Mouse (Mus musculus): ENCODE measurements around the gene Ltbp1. TPM values are rescaled to one million over a fixed set of nuclear protein-coding genes. Genes with fewer than 3 reads are reported as not detected.

Ltbp1 gene
- total and polyA plus RNA-seq, 3 experiments: 0.01 to 0.04 TPM; not detected in 1

DNA sequence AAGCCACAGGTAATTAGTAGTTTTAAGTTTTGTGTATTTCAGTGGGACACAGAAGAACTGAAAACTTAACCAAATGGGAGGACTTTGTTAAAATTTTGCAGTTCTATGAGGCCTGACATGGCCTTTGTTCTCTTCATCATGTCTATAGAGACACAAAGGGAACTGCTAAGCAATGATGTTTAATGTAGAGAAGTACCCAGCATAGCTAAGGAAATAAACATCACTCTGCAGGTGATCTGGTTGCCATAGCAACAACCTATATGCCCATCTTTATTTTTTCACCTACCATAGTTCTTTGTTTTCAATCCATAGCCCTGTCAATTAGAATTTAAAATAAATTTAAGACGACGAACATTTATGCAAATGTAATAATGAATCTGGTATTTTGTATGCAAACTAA lies 233.3 kb downstream of the Ltbp1 start:
- TF ChIP-seq ZC3H11A (IDR thresholded peaks at IDR 0.05; ENCODE audit: low read depth, low read length): no peak
- no peak for TF ChIP-seq E2F4 (IDR thresholded peaks at IDR 0.05; ENCODE audit: borderline replicate concordance, low read depth, low read length)
- no peak for TF ChIP-seq POLR2A (IDR thresholded peaks at IDR 0.05; ENCODE audit: control insufficient read depth in 1 of 2, insufficient read depth in 1 of 2, low read depth in 1 of 2, low read length in 2 of 2, poor library complexity in 1 of 2)
- Histone ChIP-seq H3K4me3 (ENCODE audit: control insufficient read depth in 1 of 2, insufficient read depth in 1 of 2, low read depth in 2 of 2, low read length in 2 of 2) (no peak overlapping the region), H3K36me3 (ENCODE audit: control insufficient read depth in 1 of 2, insufficient read depth in 2 of 2, low read length in 2 of 2) (no peaks in the 10 kb centered on the region), H3K9ac (ENCODE audit: control insufficient read depth, low read depth, low read length, poor library complexity, severe bottlenecking) (no peak overlapping the region), H3K4me1 (ENCODE audit: control insufficient read depth in 1 of 2, insufficient read depth in 2 of 2, low read length in 2 of 2) (no peaks in the 10 kb centered on the region), H3K27ac (ENCODE audit: control insufficient read depth, low read depth, low read length) (no peak overlapping the region), H3K79me2 (ENCODE audit: control insufficient read depth, insufficient read depth, low read length, poor library complexity) (no peaks in the 10 kb centered on the region), H3K27me3 (ENCODE audit: control insufficient read depth in 1 of 2, insufficient read depth in 2 of 2, low read length in 2 of 2) (peaks cover 0 to 2% of the 10 kb centered on the region in 2 experiments; a peak in 3 of 4 replicates), H3K9me3 (replicated peaks; ENCODE audit: insufficient read depth, low read length) (no peaks in the 10 kb centered on the region)
- DNase-seq (ENCODE audit: low read depth, low spot score): no peak

DNA sequence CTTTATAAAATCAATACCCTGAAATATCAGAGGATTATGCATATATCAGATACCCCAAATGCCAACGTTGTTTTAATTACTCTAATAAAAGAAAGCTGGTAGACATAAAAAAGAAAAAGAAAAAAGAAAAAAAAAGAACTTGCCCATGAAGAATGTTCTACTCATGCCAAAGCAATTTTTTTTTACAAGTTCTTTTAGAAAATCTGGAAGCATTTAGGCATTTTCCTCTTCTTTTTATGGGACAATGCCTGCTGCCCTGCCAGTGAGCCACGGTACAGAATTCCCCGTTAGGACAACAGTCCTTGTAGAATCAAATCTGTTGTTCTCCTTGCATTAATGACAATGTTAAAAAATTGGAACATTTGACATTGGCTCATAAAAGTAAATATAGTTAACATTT lies 234.2 kb downstream of the Ltbp1 start:
- no peaks in the 10 kb centered on the region for H3K9me3 ChIP-seq (replicated peaks; ENCODE audit: insufficient read depth, low read length)
- H3K79me2 ChIP-seq (ENCODE audit: control insufficient read depth, insufficient read depth, low read length, poor library complexity): no peaks in the 10 kb centered on the region
- peaks cover 0 to 1% of the 10 kb centered on the region in 2 experiments; a peak in 3 of 4 replicates for H3K27me3 ChIP-seq (ENCODE audit: control insufficient read depth in 1 of 2, insufficient read depth in 2 of 2, low read length in 2 of 2)
- TF ChIP-seq MYB (IDR thresholded peaks at IDR 0.05; ENCODE audit: low read depth, low read length) (no peak), TCF12 (IDR thresholded peaks at IDR 0.05; ENCODE audit: low read depth, low read length) (no peak), EP300 (IDR thresholded peaks at IDR 0.05; ENCODE audit: low read depth in 1 of 2, low read length in 2 of 2) (no peak), MAFK (IDR thresholded peaks at IDR 0.05; ENCODE audit: borderline replicate concordance, low read depth, low read length) (no peak), GATA1 (IDR thresholded peaks at IDR 0.05; ENCODE audit: low read depth, low read length) (no peak), JUND (IDR thresholded peaks at IDR 0.05; ENCODE audit: low read depth, low read length) (no peak), POLR2AphosphoS2 (IDR thresholded peaks at IDR 0.05; ENCODE audit: low read length) (no peak), MEF2A (IDR thresholded peaks at IDR 0.05; ENCODE audit: extremely low read depth, insufficient replicate concordance, low read depth, low read length, poor library complexity, severe bottlenecking) (no peak), ZC3H11A (IDR thresholded peaks at IDR 0.05; ENCODE audit: low read depth, low read length) (no peak), MYC (IDR thresholded peaks at IDR 0.05; ENCODE audit: low read depth, low read length) (no peak), ZNF384 (IDR thresholded peaks at IDR 0.05; ENCODE audit: low read depth, low read length) (no peak), CTCF (IDR thresholded peaks at IDR 0.05 in 2 of 3, conservative IDR thresholded peaks at IDR 0.05 in 1 of 3; ENCODE audit: control insufficient read depth in 1 of 3, insufficient read depth in 1 of 3, low read depth in 2 of 3, low read length in 3 of 3, poor library complexity in 1 of 3, severe bottlenecking in 1 of 3) (no peak), TAL1 (IDR thresholded peaks at IDR 0.05; ENCODE audit: low read length) (no peak), HCFC1 (IDR thresholded peaks at IDR 0.05; ENCODE audit: low read depth, low read length) (no peak), GABPA (IDR thresholded peaks at IDR 0.05; ENCODE audit: low read depth, low read length) (no peak), MXI1 (IDR thresholded peaks at IDR 0.05; ENCODE audit: low read depth, low read length) (no peak)
- H3K36me3 ChIP-seq (ENCODE audit: control insufficient read depth in 1 of 2, insufficient read depth in 2 of 2, low read length in 2 of 2): no peaks in the 10 kb centered on the region
- H3K4me1 ChIP-seq (ENCODE audit: control insufficient read depth in 1 of 2, insufficient read depth in 2 of 2, low read length in 2 of 2): no peaks in the 10 kb centered on the region
- DNase-seq (ENCODE audit: low read depth, low spot score): no peak
- H3K27ac ChIP-seq (ENCODE audit: control insufficient read depth, low read depth, low read length): no peak overlapping the region
- no peak overlapping the region for H3K4me3 ChIP-seq (ENCODE audit: control insufficient read depth in 1 of 2, insufficient read depth in 1 of 2, low read depth in 2 of 2, low read length in 2 of 2)
- no peak overlapping the region for H3K9ac ChIP-seq (ENCODE audit: control insufficient read depth, low read depth, low read length, poor library complexity, severe bottlenecking)

All from MEL (cell line).